Mouse (Mus musculus) large intestine, adult 2 months (tissue): ENCODE results near the gene Neurl4. TPM values are rescaled to one million over a fixed set of nuclear protein-coding genes. Genes with fewer than 3 reads are reported as not detected.
"Not testable (repeated sequence)": the region's sequence is repeated elsewhere in the genome, so short reads cannot be mapped to it uniquely, and the experiment has no call there.

Experiments used
- DNase-seq: peaks from one replicate; pipeline ENCODE4 v3.0.0-alpha.2; 2012; ENCODE audit warnings: low read depth, low spot score
- WGBS: fragments of 180-500 bp; shearing (Covaris S2); methylation state at CpG from one replicate; pipeline ENCODE4 v1.1.7; 2018; 5-methylcytosine and 5-hydroxymethylcytosine counted together
- polyA plus RNA-seq: library from polyadenylated mRNA; depleted of rRNA; stranded (reverse); fragments of >200 nt; gene quantifications from 2 replicates; pipeline ENCODE4 v1.2.3, GENCODE M21; 2012; rRNA removed

Neurl4 gene
- polyA plus RNA-seq, result 24.4 and 36.7 TPM in 2 replicates

DNA sequence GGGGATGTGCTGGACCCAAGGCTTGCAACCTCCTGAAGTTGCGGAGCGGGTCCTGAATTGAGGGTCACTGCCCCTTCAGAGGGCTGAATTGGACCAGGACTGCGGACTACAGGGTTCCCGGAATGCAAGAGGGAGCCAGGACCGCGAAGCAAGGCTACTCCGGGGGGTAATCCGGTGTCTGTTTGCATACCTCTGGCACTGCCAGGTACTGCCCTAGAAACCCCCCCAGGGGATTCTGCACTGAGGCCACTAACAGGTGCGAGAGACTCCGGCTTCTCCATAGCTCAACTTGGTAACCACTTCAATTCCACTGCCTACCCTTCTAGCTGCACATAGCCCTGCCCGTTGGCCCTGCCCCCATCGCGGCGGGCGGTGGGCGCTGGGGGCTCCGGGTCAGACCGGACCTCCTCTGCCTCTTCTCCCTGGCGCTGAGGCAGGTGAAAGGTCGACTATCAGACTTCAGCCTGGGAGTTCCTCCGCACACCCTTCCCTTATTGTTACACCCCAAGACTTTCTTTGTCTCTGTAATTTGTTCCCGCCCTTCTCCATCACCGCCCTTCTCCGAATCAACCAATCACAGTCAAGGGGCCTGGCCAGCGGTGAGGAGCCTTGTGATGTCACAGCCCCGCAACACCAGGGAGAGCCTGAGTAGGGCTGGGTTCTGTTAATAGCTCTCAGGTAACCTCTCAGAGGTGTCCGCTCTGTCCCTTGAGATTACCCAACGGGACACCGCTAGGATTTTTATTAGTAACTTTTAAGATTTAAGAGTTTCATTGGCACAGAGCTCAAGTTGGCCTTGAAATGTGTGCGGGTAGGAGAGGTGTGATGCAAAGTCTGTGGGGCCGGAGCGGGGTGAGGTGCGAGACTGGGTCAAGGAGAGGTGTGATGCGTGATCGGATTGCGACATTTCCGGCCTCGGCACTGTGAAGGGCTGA, at the start of gene Neurl4, which contains the start of gene 2810408A11Rik:
Gene Neurl4 (plus strand): TSS at position 602 of the 935 bp plus-strand sequence.
Gene 2810408A11Rik (minus strand): TSS at position 517 of the 935 bp plus-strand sequence.
- under 1% methylated on average over 38 of the region's 38 CpGs for WGBS
- DNase-seq, result peak; percentile 98

DNA sequence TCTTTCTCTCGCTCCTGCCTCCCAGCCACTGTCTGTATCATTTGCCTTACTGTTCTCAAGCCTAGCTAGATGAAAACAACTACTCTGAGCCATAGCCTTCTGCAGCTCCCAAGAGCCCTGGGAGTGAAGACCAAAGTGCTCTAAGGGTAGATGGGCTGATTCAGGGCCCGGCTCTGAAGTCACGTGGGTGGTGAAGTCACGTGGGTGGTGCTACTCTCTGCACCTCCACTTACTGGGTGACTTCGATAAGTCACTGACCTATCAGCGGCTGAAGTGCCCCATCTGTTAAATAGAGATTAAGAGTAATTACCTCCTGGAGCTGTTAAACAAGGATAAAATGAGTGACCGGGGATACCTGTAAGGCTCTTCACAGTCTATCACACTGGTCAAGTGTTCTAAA, 46.9 kb upstream of the Neurl4 start:
- no peak for DNase-seq
- whole genome bisulfite sequencing, result 63% methylated on average over 7 of the region's 7 CpGs

DNA sequence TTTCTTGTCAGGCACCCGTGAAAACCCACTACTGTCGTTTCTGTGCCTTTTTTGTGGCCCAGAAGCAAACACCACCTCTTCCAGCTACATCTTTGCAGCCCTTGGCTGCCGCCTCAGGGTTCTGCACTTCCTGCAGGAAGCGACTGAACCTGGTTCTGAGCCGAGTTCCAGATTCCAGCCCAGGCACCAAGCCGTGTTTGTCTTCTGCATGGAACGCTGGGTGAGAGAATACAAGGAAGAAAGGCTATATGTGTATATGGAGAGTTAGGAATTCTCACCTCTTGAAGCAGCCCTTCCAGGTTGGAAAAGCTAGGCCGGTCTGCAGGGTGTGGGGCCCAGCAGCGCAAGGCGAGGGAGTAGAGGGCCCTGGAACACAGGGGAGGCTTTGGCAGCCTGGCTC, 46.2 kb upstream of the Neurl4 start:
- 74% methylated on average over 10 of the region's 10 CpGs for WGBS
- DNase-seq, result no peak

DNA sequence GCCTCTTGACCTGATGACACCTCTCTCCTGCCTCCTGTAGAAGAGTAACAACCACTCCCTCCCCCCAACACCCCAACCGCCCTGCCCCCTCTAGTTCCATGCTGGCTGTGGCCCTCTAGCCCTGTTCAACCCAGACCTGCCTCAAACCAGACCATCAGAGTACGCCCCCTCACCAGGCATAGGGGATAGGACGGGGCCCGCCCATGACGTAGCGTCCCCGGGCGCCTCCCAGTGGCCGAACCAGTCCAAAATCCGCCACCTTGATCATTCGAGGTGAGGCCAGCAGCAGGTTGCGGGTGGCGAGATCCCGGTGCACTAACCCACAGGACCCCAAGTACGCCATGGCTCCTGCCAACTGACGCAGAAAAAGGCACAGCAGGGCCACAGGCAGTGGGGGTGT, 45.5 kb upstream of the Neurl4 start:
- WGBS, result 67% methylated on average over 16 of the region's 16 CpGs
- DNase-seq, result no peak

DNA sequence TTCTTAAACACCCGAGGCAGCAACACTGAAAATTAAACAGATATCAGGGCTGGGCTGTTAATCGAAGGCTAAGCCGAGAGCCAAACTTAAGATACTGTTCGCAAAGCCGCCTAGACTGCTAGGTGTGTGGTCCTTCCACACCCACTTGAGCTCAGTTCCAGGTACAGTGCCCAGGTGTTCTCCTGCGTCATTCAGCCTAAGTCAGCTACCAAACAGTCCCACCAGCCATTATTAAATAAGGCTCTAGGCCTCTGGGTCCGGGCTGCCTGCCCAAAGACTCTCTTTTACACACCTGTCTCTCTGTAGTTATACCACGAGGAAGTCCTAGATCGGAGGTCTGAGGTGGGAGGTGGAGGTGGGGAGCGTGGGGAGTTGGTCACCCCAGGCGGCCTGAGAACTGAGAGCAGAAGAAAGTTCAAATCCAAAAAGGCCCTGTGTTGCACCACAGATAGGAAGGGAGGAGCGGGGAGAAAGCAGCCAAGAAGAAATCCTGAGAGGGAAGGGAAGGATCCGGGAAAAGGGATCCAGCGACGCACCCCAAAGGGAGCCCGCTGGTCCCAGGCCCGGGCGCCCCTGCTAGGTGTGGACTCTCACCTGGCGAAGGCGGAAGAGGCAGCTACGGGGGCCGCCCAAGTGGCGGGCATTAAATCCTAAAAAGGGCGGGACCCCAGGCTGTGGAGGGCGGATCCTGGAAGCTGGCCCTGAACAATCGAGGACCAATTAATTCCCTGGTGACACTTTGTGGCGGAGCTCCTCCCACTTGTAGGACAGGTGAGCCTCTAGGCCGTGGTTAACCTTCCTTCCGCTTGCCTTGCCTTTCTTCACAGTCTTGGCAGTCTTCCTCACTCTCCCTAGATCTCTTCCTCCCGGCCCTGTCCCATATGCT, 42.5 kb upstream of the Neurl4 start, which contains the start of gene Tnk1:
Gene Tnk1 (minus strand): TSS at position 618 of the 886 bp plus-strand sequence.
- DNase-seq, result peak; percentile 87
- 20% methylated on average over 30 of the region's 30 CpGs for WGBS

DNA sequence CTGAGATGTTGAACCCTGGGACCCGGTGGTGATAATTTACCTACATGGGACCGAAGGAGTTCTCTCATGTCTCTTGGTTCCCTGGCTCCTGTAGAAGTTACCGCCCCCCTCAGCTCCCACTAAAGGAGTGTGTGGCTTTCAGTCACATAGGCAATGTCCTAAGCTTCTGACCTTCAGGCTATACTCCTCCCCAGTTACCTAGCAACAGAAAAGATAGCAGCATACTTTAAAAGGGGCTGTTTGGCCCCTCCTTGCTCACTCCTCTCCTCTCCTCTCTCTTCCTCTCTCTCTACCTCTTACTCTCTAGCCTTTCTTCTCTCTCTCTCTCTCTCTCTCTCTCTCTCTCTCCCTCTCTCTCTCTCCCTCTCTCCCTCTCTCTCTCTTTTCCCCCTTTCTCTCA, 37.1 kb upstream of the Neurl4 start:
- WGBS, result 75% methylated on average over 3 of the region's 3 CpGs
- DNase-seq, result not testable (repeated sequence)

DNA sequence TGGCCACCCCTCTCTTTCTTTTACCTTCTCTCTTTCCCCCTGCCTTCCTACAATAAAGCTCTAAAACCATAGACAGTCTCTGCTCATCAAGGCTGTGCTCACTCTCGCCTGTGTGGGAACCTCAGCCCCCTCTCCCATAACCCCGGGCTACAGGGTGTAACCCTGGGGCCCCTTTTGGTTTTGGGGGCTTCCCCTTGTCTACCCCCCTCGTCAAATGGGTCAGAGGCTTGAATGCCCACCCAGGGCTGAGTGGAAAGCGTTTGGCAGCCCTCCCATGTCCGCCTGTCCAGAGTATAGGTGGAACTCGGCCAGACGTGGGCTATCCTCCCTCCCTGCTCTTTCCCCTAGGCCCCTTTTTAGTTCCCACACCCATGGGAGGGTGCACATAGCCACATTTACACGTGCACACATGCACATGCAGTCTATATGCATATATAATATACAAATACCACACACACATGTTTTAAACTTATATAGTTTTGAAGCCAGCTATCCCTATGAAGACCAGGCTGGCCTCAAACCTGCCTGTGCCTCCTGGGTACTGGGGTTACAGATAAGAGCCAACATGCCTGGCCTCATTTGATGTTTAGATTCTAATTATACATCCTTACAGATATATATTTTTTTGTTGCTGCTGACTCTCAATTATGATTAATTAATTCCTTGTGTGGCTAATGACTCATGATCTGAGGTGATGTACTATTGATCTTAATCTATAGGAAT, 36.6 kb upstream of the Neurl4 start:
- no peak for DNase-seq

DNA sequence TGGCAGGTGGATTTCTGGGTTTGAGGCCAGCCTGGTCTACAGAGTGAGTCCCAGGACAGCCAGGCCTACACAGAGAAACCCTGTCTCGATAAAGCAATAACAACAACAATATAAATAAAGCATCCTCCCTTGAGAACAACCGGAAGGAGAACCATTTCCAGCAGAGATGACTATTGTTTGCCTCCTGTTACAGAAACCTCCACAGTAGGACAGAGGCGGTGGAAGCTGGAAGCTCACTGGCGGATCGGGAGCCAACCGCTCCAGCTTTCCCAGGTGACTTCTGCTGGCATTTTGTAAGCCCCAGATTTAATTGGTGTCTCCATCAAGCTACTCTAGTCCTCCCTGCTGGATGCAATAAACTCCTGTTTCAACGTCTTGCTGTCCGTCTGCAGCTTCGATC, 35.3 kb upstream of the Neurl4 start:
- 75% methylated on average over 9 of the region's 9 CpGs for WGBS
- DNase-seq, result no peak

More for the DNA sequence above, 36.6 kb upstream of the Neurl4 start:
- WGBS, result 48% methylated on average over 8 of the region's 8 CpGs

DNA sequence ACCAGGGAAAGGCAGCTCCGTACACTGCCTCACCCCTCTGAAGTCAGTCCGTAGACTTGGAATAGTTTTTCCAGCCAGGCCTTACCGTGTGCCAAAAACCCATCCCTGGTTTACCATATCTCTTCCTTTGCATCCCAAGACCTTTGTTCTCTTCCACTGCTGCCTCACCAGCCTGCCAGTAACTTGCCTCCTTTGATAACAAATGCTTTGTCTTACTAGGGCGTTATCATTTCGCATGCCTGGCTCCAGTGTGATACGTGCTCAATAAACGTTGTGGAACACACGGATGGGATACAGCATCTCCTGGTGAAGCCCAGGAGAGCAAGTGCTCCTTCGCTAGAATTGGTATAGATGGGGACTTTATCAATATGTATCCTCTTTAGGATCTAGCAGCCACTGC, 33.5 kb upstream of the Neurl4 start:
- DNase-seq, result no peak
- 63% methylated on average over 9 of the region's 9 CpGs for WGBS

DNA sequence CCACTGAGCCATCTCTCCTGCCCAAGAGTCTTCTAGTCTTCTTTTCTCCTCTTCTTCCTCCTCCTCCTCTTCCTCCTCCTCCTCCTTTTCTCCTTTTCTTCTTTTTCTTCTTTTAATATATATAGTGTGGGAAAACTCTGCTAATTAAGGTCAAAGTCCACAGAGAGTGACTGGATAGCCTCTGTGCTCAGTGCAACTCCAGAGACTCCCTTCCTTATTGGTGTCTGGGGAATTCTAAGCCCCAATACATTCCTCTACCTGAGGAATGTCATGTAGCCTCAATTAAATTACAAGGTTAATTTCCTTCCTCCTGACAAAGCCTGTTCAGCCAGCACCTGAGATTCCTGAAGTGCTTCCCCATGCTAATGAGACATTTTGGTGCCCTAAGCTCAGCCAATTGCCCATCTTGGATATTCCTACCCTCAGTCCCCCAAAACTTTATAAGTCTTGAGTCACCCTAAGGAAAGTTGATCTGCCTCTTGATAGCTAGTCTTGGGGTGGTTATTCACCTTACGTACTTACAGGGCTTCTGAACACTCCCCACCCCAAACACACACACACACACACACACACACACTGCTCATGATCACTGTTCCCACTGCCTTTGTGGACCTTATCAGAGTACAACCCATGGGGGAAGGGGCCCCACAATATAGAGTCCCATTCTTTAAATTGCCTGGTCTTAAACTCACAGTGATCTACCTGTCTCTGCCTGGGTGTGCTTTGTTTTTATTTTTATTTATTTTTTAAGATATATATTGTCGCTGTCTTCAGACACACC, 30.4 kb upstream of the Neurl4 start:
- DNase-seq, result no peak
- WGBS, result 73% methylated on average over 2 of the region's 2 CpGs

DNA sequence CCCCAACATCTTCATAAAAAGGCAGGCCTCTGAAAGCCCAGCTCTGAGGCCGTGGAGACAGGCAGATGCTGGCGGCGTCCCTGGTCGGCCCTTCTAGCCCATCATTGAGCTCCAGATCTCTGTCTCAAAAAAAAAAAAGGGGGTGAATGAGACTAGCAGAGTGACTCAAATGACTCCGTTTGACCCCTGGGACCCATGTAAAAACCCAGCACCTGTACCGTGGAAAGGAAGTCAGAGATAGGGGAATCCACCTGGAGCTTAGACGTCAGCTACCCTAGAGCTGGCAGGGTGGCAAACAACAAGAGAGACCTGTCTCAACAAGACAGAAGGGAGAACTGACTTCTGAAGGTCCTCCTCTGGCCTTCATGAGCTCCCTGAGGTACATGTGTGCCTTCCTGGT, 29.1 kb upstream of the Neurl4 start:
- 86% methylated on average over 7 of the region's 7 CpGs for WGBS
- no peak for DNase-seq

DNA sequence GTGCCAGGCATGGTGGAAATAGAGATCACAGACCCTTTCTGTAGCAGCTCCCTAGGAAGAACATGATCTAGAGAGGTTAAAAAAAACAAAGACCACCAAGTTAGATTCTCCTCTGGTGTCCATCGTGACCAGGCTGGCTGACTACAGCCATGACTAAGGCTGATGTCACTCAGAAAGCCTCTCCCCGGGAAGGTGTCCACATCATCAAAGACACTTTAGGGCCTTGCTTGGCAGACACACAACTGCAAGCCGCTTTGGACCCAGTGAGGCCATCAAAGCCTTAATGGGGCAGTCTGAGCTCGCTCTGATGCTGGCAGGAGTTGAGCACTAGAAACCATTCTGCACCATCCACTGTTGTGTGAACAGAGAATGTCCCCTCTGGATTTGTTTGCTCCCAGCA, 28.4 kb upstream of the Neurl4 start:
- no peak for DNase-seq
- WGBS, result 81% methylated on average over 4 of the region's 4 CpGs

DNA sequence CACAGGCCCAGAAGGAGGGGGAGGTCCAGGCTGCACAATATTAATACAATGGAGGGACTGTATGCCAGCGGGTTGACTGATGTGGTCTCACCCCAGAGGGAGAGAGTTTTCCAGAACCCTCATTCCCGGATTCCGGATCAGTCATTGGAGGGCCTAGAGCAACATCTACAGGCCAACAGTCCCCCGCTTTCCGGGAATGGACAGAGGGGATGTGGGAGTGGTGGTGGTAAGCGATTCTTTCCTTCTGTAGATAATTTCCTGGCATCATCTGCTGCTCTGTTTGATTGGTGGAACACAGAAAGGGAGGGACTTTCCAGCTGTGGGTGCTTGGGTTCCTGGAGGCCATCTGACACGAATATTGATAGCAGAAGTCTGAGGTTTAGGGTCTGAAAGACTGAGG, 24.7 kb upstream of the Neurl4 start:
- no peak for DNase-seq

DNA sequence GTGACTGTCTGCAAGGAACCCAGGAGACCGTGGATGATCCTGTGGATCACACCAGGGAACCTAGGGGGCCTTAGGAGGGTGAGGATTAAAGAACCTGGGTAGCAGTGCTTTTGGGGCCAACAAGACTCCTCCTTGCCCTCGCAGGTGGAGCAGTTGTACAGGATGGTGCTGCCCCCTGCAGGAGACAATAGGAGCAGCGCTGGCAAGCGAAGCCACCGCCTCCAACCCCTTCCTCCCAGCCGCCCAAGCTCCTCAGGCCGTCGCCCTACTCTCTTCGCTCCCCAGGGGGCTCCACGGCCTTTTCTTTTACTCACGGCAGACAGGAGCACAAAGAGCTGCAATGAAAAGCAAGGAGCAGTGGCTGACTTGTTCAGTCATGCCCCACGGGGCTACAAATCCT, 24.0 kb upstream of the Neurl4 start:
- no peak for DNase-seq
- 3% methylated on average over 12 of the region's 12 CpGs for WGBS

More for the DNA sequence above, 24.7 kb upstream of the Neurl4 start:
- WGBS, result 47% methylated on average over 7 of the region's 7 CpGs

DNA sequence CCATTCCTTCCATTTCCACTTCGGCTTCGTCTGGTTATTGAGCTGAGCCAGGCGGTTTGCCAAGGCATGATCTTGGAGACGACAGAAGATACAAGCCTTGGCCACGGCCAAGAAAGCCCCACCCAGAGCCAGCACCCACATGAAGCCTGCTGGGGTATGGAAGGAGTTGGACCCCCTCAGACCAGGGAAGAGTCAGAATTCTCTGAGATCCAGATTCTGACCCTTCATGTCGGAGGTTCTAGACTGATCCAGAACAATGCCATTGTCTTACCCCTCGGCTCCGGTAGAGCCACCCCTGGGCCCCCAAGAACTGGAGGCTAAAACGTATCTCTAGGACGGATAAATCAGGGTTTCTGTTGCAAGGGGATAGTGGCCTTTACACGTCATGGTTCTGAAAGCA, 23.0 kb upstream of the Neurl4 start, which contains the start of gene Tmem95:
Gene Tmem95 (minus strand): TSS at position 141 of the 400 bp plus-strand sequence.
- 79% methylated on average over 11 of the region's 11 CpGs for WGBS

DNA sequence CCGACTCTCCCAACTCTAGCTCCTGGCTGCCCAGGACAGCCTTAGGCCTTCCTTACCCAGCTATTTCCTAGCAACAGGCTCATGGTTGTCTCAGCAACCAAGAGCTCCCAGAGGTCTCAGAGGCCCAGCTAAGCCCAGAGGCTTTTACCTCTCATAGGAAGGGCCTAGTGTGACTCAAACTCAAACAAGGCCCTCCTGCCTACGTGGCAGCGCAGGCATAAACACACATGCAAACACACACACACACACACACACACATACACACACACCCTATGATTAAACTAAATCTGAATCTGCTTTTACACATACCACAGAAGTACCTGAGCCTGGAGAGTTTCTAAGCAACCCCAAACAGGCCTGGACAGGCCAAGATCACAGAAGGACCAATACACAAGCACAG, 22.5 kb upstream of the Neurl4 start:
- WGBS, result 77% methylated on average over 3 of the region's 3 CpGs
- no peak for DNase-seq

More for the DNA sequence above, 23.0 kb upstream of the Neurl4 start, which contains the start of gene Tmem95:
- DNase-seq, result no peak

DNA sequence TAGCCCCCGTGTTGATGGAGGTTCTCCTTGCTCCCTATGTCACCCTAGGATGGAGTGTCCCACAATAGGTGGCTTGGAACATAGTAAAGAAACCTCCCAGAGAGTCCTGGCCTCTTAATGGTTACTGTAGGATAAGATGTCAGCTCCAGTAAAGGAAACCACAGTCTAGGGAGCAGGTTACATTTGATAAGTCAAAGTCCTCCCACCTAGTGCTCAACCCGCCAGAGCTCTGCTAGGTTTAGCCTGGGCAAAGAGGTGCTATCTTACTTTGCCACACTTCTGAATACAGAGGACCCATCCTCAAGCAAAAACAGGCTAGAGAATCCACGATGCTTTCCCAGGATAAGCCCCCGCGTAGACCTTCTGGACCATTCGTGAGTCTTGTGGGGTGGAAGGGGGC, 21.9 kb upstream of the Neurl4 start:
- 82% methylated on average over 6 of the region's 6 CpGs for WGBS

DNA sequence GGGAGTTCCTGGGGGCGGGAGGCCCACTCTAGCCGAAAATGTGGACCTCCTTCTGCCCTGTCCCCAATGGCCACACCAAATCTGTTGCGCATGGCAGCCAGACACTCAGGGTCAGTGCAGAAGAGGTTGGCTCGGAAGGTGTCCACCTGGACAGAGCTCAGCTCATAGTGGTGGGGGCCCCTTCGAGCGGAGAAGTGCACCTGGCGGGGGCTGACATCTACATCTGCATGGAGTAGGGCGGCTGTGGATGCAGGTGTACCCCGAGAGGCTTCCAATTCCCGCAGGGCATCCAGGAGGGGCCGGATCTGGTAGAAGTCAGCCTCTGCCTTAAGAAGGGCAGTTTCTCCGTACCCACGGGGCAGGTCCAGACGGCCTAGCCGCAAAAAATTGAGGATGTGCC, 21.2 kb upstream of the Neurl4 start:
- 36% methylated on average over 15 of the region's 15 CpGs for WGBS
- no peak for DNase-seq

More for the DNA sequence above, 21.9 kb upstream of the Neurl4 start:
- DNase-seq, result no peak

DNA sequence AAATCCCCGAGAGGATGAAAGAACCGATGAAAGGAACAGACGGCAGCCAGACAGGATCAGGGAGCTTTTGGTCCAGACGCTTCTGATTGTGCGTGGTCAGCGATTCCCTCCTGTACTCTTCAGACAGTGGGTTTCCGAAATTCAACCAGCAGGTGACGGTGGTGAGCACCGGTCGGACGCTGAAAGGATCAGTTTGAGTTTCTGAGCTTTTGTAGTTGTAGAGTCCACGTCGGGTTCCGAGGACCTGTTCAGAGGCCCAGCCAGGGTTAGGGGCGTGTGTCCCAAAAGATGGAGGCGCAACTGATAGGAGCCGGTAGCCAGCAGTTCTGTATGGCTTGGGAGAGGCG, 20.4 kb upstream of the Neurl4 start:
- under 1% methylated on average over 18 of the region's 18 CpGs for WGBS
- DNase-seq, result no peak
